Mouse (Mus musculus) intestine, embryonic 14.5 days (tissue): ENCODE data around the gene Chchd5. TPM values are rescaled to one million over a fixed set of nuclear protein-coding genes. Genes with fewer than 3 reads are reported as not detected.

Source experiments
- ATAC-seq: fragments of 200-750 bp; cut with Nextera tagmentation; replicated peaks from 2 replicates; pipeline ENCODE4 v1.8.0; 2017; ENCODE audit warnings: low read depth, moderate number of reproducible peaks, moderate TSS enrichment, moderate library complexity; ENCODE audit not compliant: low FRiP score, low TSS enrichment
- DNase-seq: peaks from one replicate; pipeline ENCODE4 v3.0.0-alpha.2; 2018; ENCODE audit warnings: low spot score
- H3K27ac ChIP-seq: fragments of 300-500 bp; sonication (generic); 2 replicates; pipeline ENCODE4 v1.5.1; 2014; ENCODE audit warnings: low read depth, mild to moderate bottlenecking, control low read depth
- H3K27me3 ChIP-seq: fragments of 300-500 bp; sonication (generic); replicated peaks from 2 replicates; pipeline ENCODE4 v1.6.1; 2014; ENCODE audit warnings: low read length, control low read depth; ENCODE audit not compliant: control insufficient read depth, insufficient read depth
- H3K36me3 ChIP-seq: fragments of 300-500 bp; sonication (generic); 2 replicates; pipeline ENCODE4 v1.6.1; 2014; ENCODE audit warnings: low read length, control low read depth; ENCODE audit not compliant: control insufficient read depth, insufficient read depth
- H3K4me1 ChIP-seq: fragments of 300-500 bp; sonication (generic); replicated peaks from 2 replicates; pipeline ENCODE4 v1.6.1; 2014; ENCODE audit warnings: low read length, control low read depth, mixed read lengths; ENCODE audit not compliant: control insufficient read depth, insufficient read depth
- H3K4me2 ChIP-seq: fragments of 300-500 bp; sonication (generic); 2 replicates; pipeline ENCODE4 v1.6.1; 2014; ENCODE audit warnings: low read length
- H3K4me3 ChIP-seq: fragments of 300-500 bp; sonication (generic); 2 replicates; pipeline ENCODE4 v1.5.1; 2014; ENCODE audit warnings: low read depth, low read length, control low read depth, mixed read lengths
- H3K9ac ChIP-seq: fragments of 300-500 bp; sonication (generic); 2 replicates; pipeline ENCODE4 v1.6.1; 2014; ENCODE audit warnings: mild to moderate bottlenecking, low read length
- H3K9me3 ChIP-seq: fragments of 300-500 bp; sonication (generic); 2 replicates; pipeline ENCODE4 v1.6.1; 2016; ENCODE audit warnings: low read length, control low read depth; ENCODE audit not compliant: control insufficient read depth
- WGBS: fragments of 180-500 bp; shearing (Covaris S2); extraction: QIAGEN DNeasy Blood & Tissue Kit; methylation state at CpG from one replicate; pipeline ENCODE4 v1.1.7; 2014; 5-methylcytosine and 5-hydroxymethylcytosine counted together
- polyA plus RNA-seq: library from polyadenylated mRNA; unstranded; fragments of >200 nt; fragmentation: Nextera tagmentation; extraction: Ambion mirVana; gene quantifications from 2 replicates; pipeline ENCODE4 v1.2.1, GENCODE M21; 2014

The Chchd5 gene
- polyA plus RNA-seq, 1 experiment from 2014 or later, result 28.7 TPM

DNA sequence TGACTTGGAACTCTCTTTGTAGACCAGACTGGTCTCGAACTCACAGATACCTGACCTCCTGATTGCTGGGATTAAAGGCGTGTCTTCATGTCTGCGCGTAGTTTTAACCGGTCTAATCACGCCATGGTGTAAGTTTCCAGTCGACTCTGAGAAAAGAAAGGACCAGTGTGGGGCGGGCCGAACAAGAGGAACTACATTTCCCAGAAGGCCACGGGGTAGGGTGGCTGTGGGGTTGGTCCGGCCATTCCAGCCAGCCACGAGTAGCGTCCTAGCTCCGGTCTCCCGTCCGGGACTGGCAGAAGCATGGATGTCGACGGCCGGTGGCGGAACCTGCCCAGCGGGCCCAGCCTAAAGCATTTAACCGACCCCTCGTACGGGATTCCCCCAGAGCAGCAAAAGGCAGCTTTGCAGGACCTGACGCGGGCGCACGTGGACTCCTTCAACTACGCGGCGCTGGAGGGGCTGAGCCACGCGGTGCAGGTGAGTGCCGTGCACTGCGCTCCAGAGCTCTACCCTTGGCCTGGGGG lies 28.7 kb upstream of the Chchd5 start, which contains the start of gene Polr1b:
Polr1b (plus strand) TSS at position 212 of the 527 bp plus-strand sequence.
- H3K27me3 ChIP-seq, result no peaks in the 10 kb centered on the region
- peak; percentile 99 for ATAC-seq
- peak; percentile 93 for DNase-seq
- no peaks in the 10 kb centered on the region; the same call in 1 of the 2 replicates for H3K4me1 ChIP-seq
- WGBS, result under 1% methylated on average over 35 of the region's 35 CpGs
- H3K4me3 ChIP-seq, result peak within 1 kb of the TSS; percentile 78
- H3K9ac ChIP-seq, result peak within 1 kb of the TSS; percentile 65
- H3K4me2 ChIP-seq, result peak within 1 kb of the TSS; percentile 82
- no peaks in the 10 kb centered on the region for H3K9me3 ChIP-seq
- H3K36me3 ChIP-seq, result peaks cover 32% of the 10 kb centered on the region
- 0 out of 2 replicates have a peak within 1 kb of the TSS, but pooled peaks have one; percentile 11 for H3K27ac ChIP-seq

DNA sequence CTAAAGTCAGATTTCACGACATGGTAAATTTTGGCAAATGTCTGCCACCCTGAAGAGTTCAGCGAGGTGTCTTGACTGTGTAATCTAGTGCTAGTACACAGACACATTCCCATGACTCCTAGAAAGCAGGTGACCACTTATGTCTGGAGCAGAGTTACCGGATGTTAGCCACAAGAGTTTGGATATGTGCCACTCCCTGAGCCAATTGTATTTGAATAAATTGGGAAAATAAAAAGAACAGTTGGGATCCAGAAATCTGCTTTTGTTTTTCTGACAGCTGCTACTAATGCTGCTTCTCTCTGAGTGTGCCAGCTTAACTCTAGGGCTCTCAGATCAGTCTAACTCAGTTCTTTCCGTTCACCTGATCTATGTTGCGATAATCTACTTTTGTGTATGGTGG lies 16.6 kb upstream of the Chchd5 start:
- Histone ChIP-seq H3K27ac (no peak overlapping the region), H3K9me3 (no peaks in the 10 kb centered on the region), H3K27me3 (no peaks in the 10 kb centered on the region), H3K4me2 (no peak overlapping the region), H3K9ac (no peak overlapping the region), H3K36me3 (peaks cover 88% of the 10 kb centered on the region), H3K4me3 (no peak overlapping the region), H3K4me1 (no peaks in the 10 kb centered on the region)
- WGBS, result 91% methylated on average over 5 of the region's 5 CpGs
- no peak for DNase-seq
- no peak for ATAC-seq

DNA sequence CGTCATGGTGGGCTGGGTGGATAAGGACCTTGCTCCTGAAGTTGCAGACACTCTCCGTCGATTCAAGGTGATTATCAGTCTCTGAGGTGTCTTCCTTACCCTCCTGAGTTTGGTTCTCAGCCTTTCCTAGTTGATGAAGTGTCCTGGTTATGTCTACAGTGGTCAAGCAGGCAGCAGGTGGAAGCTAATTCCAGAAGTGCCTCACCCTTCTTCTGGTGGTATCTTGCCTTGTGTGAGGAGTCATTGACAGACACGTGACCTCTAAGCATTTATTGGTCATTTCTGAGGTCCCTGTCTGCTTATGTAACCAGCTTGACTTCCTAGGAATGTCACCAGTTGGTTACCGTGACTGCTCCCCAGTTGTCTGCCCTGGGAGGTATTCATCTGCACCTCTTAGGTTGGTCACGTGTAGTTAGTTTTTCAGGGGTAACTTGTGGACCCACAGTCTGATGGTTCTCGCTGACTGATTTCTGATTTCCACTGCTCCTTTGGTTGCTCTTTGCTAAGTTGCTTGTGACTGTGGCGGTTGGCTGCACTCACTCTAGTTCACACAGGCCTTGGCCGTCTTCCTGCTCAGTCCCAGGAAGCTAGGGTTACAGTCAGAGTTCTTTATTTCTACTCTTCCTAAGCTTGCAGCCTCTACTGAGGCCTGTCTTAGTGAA lies 13.7 kb upstream of the Chchd5 start:
- ATAC-seq, result no peak
- H3K9ac ChIP-seq, result no peak overlapping the region
- WGBS, result 95% methylated on average over 9 of the region's 9 CpGs
- no peak overlapping the region for H3K27ac ChIP-seq
- no peak for DNase-seq
- no peak overlapping the region for H3K4me3 ChIP-seq
- no peaks in the 10 kb centered on the region for H3K4me1 ChIP-seq
- H3K9me3 ChIP-seq, result no peaks in the 10 kb centered on the region
- peaks cover 94% of the 10 kb centered on the region for H3K36me3 ChIP-seq
- no peak overlapping the region for H3K4me2 ChIP-seq
- H3K27me3 ChIP-seq, result no peaks in the 10 kb centered on the region

DNA sequence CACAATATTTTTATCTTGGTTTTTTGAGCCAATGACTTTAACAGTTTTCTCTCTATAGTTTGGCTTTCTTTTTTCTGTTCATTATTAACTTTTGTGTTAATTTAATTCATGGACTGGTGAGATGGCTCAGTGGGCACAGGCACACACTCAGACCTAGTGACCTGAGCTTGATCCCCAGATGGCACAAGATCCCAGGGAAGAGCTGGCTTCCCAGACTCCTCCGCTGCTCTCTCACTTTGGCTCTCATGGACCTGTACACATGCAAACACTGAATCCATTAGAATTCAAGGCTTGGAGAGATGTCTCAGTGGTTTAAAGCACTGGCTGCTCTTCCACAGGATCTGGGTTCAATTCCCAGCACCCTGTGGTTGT lies 13.1 kb upstream of the Chchd5 start:
- 100% methylated on average over 1 of the region's 1 CpGs for WGBS

DNA sequence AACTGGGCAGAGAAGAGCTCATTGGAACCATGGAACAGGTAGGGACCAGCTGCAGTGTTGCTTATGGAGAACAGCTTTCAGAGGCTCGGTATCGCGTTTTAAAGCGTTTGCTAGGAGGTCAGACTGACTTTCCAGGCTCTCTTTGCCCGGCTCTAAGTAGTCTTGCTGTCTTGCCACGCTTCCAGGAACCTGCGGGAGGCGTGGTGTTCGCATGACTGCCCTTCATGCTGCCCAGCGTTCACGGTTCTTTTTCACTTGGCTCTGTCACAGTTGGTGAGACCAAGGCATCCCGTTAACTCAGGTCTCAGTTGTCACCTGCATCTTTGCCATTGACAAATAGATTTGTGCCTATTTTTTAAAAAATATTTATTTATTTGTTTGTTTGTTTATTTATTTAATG lies 11.4 kb upstream of the Chchd5 start:
- Histone ChIP-seq H3K4me3 (no peak overlapping the region), H3K9ac (no peak overlapping the region), H3K36me3 (peaks cover 97% of the 10 kb centered on the region), H3K27me3 (no peaks in the 10 kb centered on the region), H3K27ac (no peak overlapping the region), H3K9me3 (no peaks in the 10 kb centered on the region), H3K4me1 (no peaks in the 10 kb centered on the region), H3K4me2 (no peak overlapping the region)
- 93% methylated on average over 12 of the region's 12 CpGs for WGBS
- no peak for DNase-seq
- no peak for ATAC-seq

More for the DNA sequence above, 13.1 kb upstream of the Chchd5 start:
- Histone ChIP-seq H3K4me3 (no peak overlapping the region), H3K36me3 (peaks cover 96% of the 10 kb centered on the region), H3K4me2 (no peak overlapping the region), H3K27me3 (no peaks in the 10 kb centered on the region), H3K27ac (no peak overlapping the region), H3K9me3 (no peaks in the 10 kb centered on the region), H3K9ac (no peak overlapping the region), H3K4me1 (no peaks in the 10 kb centered on the region)
- DNase-seq (no peak), ATAC-seq (no peak)

DNA sequence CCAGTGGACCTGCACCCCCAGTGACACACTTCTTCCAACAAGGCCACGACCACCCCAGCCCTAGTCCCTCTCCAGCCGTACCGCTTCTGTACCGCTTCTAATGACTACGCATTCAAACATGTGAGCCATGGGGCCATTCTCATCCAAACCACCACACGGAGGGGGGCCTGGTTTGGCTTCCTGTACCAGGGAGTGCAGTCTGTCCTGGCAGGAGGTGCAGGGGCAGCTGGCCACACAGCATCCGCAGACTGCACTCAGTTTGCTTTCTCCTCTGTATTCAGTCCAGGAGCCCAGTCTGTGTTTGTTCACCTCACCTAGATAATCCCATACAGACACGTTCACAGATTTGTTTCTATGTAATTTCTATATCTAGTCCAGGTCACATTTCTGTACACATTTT lies 7.5 kb upstream of the Chchd5 start:
- Histone ChIP-seq H3K9ac (no peak overlapping the region), H3K9me3 (no peaks in the 10 kb centered on the region), H3K4me2 (no peak overlapping the region), H3K27me3 (no peaks in the 10 kb centered on the region), H3K36me3 (peaks cover 95% of the 10 kb centered on the region), H3K4me1 (no peaks in the 10 kb centered on the region), H3K4me3 (no peak overlapping the region), H3K27ac (no peak overlapping the region)
- no peak for DNase-seq
- no peak for ATAC-seq
- 91% methylated on average over 8 of the region's 8 CpGs for WGBS

DNA sequence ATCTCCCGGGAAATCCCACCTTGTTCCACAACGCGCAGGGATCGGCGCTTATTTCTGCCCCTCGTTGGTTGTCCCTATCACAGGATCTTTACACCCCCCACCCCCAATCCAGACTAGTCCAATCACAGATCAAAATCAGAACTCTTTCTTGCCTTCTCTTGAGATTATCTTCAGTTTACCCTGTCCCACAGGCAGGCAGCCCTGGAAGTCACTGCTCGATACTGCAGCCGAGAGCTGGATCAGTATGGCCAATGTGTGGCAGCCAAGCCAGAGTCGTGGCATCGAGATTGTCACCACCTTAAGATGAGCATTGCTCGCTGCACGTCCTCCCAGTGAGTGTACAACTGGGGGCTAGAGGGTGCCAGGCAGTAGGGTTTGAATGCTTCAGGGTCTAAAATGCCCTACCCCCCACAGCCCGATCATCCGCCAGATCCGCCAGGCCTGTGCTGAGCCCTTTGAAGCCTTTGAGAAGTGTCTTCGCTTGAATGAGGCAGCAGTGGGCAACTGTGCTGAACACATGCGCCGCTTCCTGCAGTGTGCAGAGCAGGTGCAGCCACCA lies 566 bp downstream of the Chchd5 start:
- Histone ChIP-seq H3K4me1 (peaks cover 6% of the 10 kb centered on the region; the same call in 1 of the 2 replicates), H3K27ac (peak overlapping the region; percentile 89), H3K4me3 (peak overlapping the region; percentile 70), H3K27me3 (no peaks in the 10 kb centered on the region), H3K4me2 (peak overlapping the region; percentile 64), H3K36me3 (peaks cover 46% of the 10 kb centered on the region), H3K9me3 (peaks cover 9% of the 10 kb centered on the region), H3K9ac (peak overlapping the region; percentile 45)
- ATAC-seq, result peak; percentile 36
- 36% methylated on average over 18 of the region's 18 CpGs for WGBS
- no peak for DNase-seq

DNA sequence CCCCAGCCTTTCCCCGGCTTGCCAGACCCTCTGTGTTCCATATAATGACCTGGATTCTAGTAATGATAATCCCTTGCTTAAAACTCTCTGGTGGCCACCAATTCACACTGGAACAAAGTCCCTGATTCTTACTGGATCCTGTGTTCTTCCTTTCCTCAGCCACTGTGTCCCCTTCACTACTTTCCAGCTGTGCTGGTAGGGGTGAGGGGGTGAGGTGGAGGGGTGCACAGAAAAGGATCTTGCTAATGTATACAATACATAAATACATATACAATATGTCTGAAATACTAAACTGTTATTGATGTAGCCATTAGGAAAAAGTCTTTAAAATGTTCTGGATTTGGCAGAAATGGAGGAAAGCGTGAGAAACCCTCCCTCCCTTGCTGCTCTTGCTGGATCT lies 1.3 kb downstream of the Chchd5 start:
- 92% methylated on average over 2 of the region's 2 CpGs for WGBS
- H3K4me3 ChIP-seq, result no peak overlapping the region
- 0 out of 2 replicates have a peak overlapping the region, but pooled peaks have one; percentile 64 for H3K4me2 ChIP-seq

More for the DNA sequence above, 1.3 kb downstream of the Chchd5 start:
- Histone ChIP-seq H3K36me3 (peaks cover 39% of the 10 kb centered on the region), H3K9me3 (peaks cover 9% of the 10 kb centered on the region), H3K27me3 (no peaks in the 10 kb centered on the region), H3K4me1 (peaks cover 6% of the 10 kb centered on the region; the same call in 1 of the 2 replicates), H3K9ac (no peak overlapping the region), H3K27ac (no peak overlapping the region)
- ATAC-seq, result no peak
- no peak for DNase-seq
